Comparison of ENCODE assay signal across 8 mouse cellular contexts in genomic region chrX:20797681-20798080, GRCm38 (mm10). TPM values are rescaled to one million over a fixed set of nuclear protein-coding genes. Genes with fewer than 3 reads are reported as not detected.
A peak's percentile ranks its signal among the peaks of the same experiment; 100 is the strongest.
DNase-seq lines count a peak whose midpoint lies in the region; ATAC-seq lines count a peak whose summit lies in the region.

TSS of gene Araf (plus strand) at chrX:20797814.

- no peaks in the 10 kb centered on the region for H3K27me3 ChIP-seq in forebrain, embryonic 12.5 days
- no peaks in the 10 kb centered on the region for H3K27me3 ChIP-seq in limb, embryonic 13.5 days
- H3K27me3 ChIP-seq in neural tube, embryonic 11.5 days (ENCODE audit: control insufficient read depth, insufficient read depth, low read length): no peaks in the 10 kb centered on the region

- 15% methylated on average over 6 of the region's 7 CpGs for WGBS in forebrain, embryonic 12.5 days
- 20% methylated on average over 5 of the region's 7 CpGs for WGBS in limb, embryonic 13.5 days
- 20% methylated on average over 4 of the region's 7 CpGs for WGBS in neural tube, embryonic 11.5 days

- no peaks in the 10 kb centered on the region for H3K36me3 ChIP-seq in forebrain, embryonic 12.5 days (replicated peaks)
- no peaks in the 10 kb centered on the region for H3K36me3 ChIP-seq in limb, embryonic 13.5 days
- no peaks in the 10 kb centered on the region for H3K36me3 ChIP-seq in neural tube, embryonic 11.5 days (ENCODE audit: control insufficient read depth, insufficient read depth, low read length)

- H3K9me3 ChIP-seq in forebrain, embryonic 12.5 days: no peaks in the 10 kb centered on the region
- H3K9me3 ChIP-seq in limb, embryonic 13.5 days: no peaks in the 10 kb centered on the region
- H3K9me3 ChIP-seq in neural tube, embryonic 11.5 days (ENCODE audit: control insufficient read depth, low read length): no peaks in the 10 kb centered on the region

- peak within 1 kb of the TSS; percentile 46 for H3K4me3 ChIP-seq in forebrain, embryonic 12.5 days (replicated peaks)
- peak within 1 kb of the TSS; percentile 47 for H3K4me3 ChIP-seq in limb, embryonic 13.5 days
- peak within 1 kb of the TSS; percentile 43 for H3K4me3 ChIP-seq in neural tube, embryonic 11.5 days (ENCODE audit: low read depth, low read length)

- H3K4me1 ChIP-seq in forebrain, embryonic 12.5 days: no peaks in the 10 kb centered on the region
- H3K4me1 ChIP-seq in limb, embryonic 13.5 days: no peaks in the 10 kb centered on the region
- H3K4me1 ChIP-seq in neural tube, embryonic 11.5 days (ENCODE audit: control insufficient read depth, insufficient read depth, low read length): no peaks in the 10 kb centered on the region

- intact Hi-C loops in heart, postnatal 36 days (cut with DNase I): no loop called here

- peak within 1 kb of the TSS; percentile 51 for H3K4me2 ChIP-seq in forebrain, embryonic 12.5 days
- H3K4me2 ChIP-seq in limb, embryonic 13.5 days (replicated peaks): peak within 1 kb of the TSS; percentile 61
- H3K4me2 ChIP-seq in neural tube, embryonic 11.5 days (ENCODE audit: low read depth): peak within 1 kb of the TSS; percentile 46

- no peak for ATAC-seq in activated CD4-positive, CD25-positive, alpha-beta regulatory T cell, adult 4 months
- peak; percentile 66 for ATAC-seq in forebrain, embryonic 12.5 days (ENCODE audit: low FRiP score)
- ATAC-seq in limb, embryonic 13.5 days (ENCODE audit: low FRiP score, low read depth): peak; percentile 52; the same call in 1 of the 2 replicates
- ATAC-seq in neural tube, embryonic 11.5 days (ENCODE audit: insufficient read depth, low FRiP score, low TSS enrichment): peak; percentile 70

- H3K9ac ChIP-seq in forebrain, embryonic 12.5 days: peak within 1 kb of the TSS; percentile 58
- peak within 1 kb of the TSS; percentile 67 for H3K9ac ChIP-seq in limb, embryonic 13.5 days
- peak within 1 kb of the TSS; percentile 65 for H3K9ac ChIP-seq in neural tube, embryonic 11.5 days (ENCODE audit: low read length)

- DNase-seq in layer of hippocampus, adult 8-10 months (ENCODE audit: low spot score in 2 of 2): no peak
- DNase-seq in layer of hippocampus, adult 9-10 months (ENCODE audit: low spot score): no peak
- no peak for DNase-seq in heart, postnatal 36 days
- DNase-seq in neural tube, embryonic 11.5 days (ENCODE audit: low spot score): no peak
- DNase-seq in thymus, postnatal 36 days: no peak

- H3K27ac ChIP-seq in forebrain, embryonic 12.5 days: peak within 1 kb of the TSS; percentile 92
- H3K27ac ChIP-seq in limb, embryonic 13.5 days: peak within 1 kb of the TSS; percentile 89
- peak within 1 kb of the TSS; percentile 76 for H3K27ac ChIP-seq in neural tube, embryonic 11.5 days (ENCODE audit: low read depth, low read length)

RNA-seq across cellular contexts. Expression of gene Araf, which starts in this region (rescaled TPM):
- total RNA-seq in layer of hippocampus, adult 8-10 months (2022): 100 to 1,000 TPM; 188 to 200 (median 196) TPM
- polyA plus RNA-seq in activated CD4-positive, CD25-positive, alpha-beta regulatory T cell, adult 4 months (2017; shearing (Covaris generic)): 100 to 1,000 TPM; 113 to 128 TPM
- polyA plus RNA-seq in forebrain, embryonic 12.5 days (2016; fragmentation: Nextera tagmentation; extraction: Ambion mirVana): 132 and 133 TPM in 2 replicates
- 10 to 100 TPM; 84.2 to 87.9 TPM for total RNA-seq in heart, postnatal 36 days (2021)
- polyA plus RNA-seq in limb, embryonic 13.5 days (2015; fragmentation: Nextera tagmentation; extraction: Ambion mirVana): 116 and 119 TPM in 2 replicates
- 111 and 126 TPM in 2 replicates for polyA plus RNA-seq in neural tube, embryonic 11.5 days (2014; fragmentation: Nextera tagmentation; extraction: Ambion mirVana)
